Mouse (Mus musculus) embryonic fibroblast, embryonic 13.5 days (primary cell): ENCODE measurements at regions not wholly inside any gene's neighbourhood (a gene's known extent, or its start where the extent isn't known, plus 50 kb on each side); places are given as distances from the start of the nearest gene placed in this dataset.

ENCODE experiments used
- H3K27ac ChIP-seq: 2 replicates; pipeline ENCODE4 v1.5.1; 2012; ENCODE audit warnings: low read length, control low read depth, inconsistent platforms; ENCODE audit not compliant: insufficient read depth
- H3K4me1 ChIP-seq: 2 replicates; pipeline ENCODE4 v1.6.1; 2011; ENCODE audit warnings: low read length; ENCODE audit not compliant: control insufficient read depth, insufficient read depth
- H3K4me3 ChIP-seq: 2 replicates; pipeline ENCODE4 v1.5.1; 2011; ENCODE audit warnings: mild to moderate bottlenecking, control low read depth, low read length; ENCODE audit not compliant: insufficient read depth
- CTCF ChIP-seq: IDR thresholded peaks from 2 replicates; pipeline ENCODE4 v1.5.1; 2011; ENCODE audit warnings: mild to moderate bottlenecking, control low read depth, low read length, moderate library complexity, borderline replicate concordance; ENCODE audit not compliant: insufficient read depth
- POLR2A ChIP-seq: IDR thresholded peaks from 2 replicates; pipeline ENCODE4 v1.6.1; 2011; ENCODE audit warnings: low read depth, mild to moderate bottlenecking, control low read depth, low read length, moderate library complexity

DNA sequence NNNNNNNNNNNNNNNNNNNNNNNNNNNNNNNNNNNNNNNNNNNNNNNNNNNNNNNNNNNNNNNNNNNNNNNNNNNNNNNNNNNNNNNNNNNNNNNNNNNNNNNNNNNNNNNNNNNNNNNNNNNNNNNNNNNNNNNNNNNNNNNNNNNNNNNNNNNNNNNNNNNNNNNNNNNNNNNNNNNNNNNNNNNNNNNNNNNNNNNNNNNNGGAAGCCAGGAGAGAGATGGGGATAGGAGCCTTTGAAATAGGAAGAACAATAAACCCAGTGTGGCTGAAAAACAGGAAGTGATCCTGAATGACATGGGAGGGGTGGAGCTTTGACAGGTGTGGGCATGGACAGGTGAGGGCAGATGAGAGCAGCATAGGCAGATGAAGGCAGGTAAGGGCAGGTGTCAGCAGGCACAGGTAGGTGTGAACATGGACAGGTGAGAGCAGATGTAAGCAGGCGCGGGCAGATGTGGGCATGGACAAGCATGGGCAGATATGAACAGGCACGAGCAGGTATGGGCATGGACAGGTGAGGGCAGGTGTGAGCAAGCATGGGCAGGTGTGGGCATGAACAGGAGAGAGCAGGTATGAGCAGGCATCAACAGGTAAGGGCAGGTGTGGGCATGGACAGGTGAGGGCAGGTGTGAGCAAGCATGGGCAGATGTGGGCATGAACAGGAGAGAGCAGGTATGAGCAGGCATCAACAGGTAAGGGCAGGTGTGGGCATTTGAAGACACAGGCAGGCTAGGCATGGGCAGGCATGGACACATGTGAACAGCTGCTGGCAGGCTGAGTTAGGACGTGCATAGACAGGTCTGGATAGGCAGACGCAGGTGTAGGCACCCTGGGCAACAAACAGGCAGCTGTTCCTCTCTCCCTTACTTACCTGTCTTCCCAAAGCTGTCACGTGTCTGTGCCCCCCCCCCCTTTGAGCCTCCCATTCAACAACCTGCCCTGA lies 135.2 kb upstream of the Zmiz1 start:
- TF ChIP-seq CTCF (no peak), POLR2A (no peak)
- Histone ChIP-seq H3K27ac (no peak overlapping the region), H3K4me3 (no peak overlapping the region), H3K4me1 (0 out of 2 replicates have a peak, but pooled peaks cover 3% of the 10 kb centered on the region)

DNA sequence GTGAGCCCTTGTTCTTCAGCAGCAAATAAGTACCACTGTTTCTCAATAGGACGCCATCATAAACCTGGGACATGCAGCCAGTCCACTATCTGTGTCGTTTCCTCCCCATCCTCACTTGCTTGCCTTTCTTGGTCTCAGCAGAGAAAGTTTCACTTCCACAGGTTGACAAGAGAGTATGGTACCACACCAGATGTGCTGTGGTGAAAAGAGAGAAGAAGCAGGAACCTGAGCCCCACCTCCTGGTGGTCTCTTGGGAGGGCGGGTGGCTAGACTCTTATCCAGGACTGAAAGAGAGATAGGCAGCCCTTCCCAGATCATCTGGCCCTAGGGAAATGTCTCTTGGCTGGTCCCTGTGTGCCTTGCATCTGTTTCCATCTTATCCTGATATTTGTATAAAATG lies 133.1 kb upstream of the Zmiz1 start:
- Histone ChIP-seq H3K4me1 (0 out of 2 replicates have a peak, but pooled peaks cover 1% of the 10 kb centered on the region), H3K4me3 (no peak overlapping the region), H3K27ac (no peak overlapping the region)
- TF ChIP-seq POLR2A (no peak), CTCF (no peak)

GRCm38 (mm10) chr14:25328230-25328629 lies 130.8 kb upstream of the Zmiz1 start:
- H3K4me1 ChIP-seq = no peaks in the 10 kb centered on the region
- H3K27ac ChIP-seq = no peak overlapping the region
- no peak overlapping the region for H3K4me3 ChIP-seq
- TF ChIP-seq CTCF (no peak), POLR2A (no peak)

DNA sequence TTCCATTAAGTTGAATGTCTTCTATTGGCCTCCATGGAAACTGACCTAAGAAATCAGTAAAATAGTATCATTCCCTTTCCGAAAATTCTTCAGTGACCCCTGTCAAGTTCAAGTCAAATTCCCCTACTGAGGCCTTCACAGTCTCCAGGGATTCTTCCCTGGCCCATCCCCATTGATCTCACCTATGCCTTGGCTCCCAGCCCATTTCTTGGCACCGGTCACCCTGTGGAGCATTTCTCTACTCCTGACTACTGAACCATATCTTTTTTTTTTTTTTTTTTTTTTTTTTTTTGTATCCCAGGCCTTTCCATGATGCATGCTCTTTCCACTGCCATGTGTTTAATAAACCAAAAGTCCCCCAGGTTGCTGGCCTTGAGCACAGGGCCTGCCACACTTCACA lies 124.8 kb upstream of the Zmiz1 start:
- no peaks in the 10 kb centered on the region for H3K4me1 ChIP-seq
- no peak overlapping the region for H3K27ac ChIP-seq
- TF ChIP-seq CTCF = no peak
- TF ChIP-seq POLR2A = no peak
- no peak overlapping the region for H3K4me3 ChIP-seq

GRCm38 (mm10) chr14:25336875-25337274 lies 122.1 kb upstream of the Zmiz1 start:
- Histone ChIP-seq H3K4me3 (no peak overlapping the region), H3K4me1 (no peaks in the 10 kb centered on the region), H3K27ac (no peak overlapping the region)
- TF ChIP-seq POLR2A = no peak
- no peak for TF ChIP-seq CTCF

DNA sequence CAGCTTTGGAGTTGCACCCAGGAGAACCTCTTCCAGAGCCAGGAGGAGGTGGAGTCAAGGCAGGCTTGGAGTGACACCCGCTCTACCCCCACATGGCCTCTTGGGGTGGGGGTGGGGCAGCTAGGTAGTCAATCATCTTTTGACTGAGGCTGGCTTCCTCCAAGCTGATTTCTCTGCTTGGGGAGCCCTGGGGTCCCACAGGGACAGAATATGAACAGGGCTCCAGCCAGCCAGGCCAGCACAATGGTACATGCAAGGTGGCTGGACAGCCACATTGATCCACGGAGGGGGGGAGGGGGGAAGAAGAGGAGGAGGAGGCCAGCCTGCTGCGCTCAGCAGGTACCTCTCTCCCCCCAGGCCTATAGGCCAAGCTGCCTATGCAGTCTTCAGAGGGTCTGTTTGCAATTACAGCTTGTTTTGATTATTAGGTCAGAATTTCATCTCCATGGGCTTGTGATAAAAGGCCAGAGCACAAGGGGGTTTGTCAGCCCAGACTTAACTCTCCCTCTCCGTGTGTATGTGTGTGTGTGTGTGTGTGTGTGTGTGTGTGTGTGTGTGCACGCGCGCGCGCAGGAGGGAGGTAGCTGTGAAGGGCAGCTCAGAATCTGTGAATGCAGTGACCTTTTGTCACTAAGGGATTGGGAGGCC lies 120.5 kb upstream of the Zmiz1 start:
- Histone ChIP-seq H3K27ac (no peak overlapping the region), H3K4me3 (no peak overlapping the region), H3K4me1 (no peaks in the 10 kb centered on the region)
- TF ChIP-seq POLR2A = no peak
- TF ChIP-seq CTCF = no peak

GRCm38 (mm10) chr14:25340845-25341244 lies 118.1 kb upstream of the Zmiz1 start:
- TF ChIP-seq CTCF = no peak
- TF ChIP-seq POLR2A = no peak
- no peak overlapping the region for H3K4me3 ChIP-seq
- H3K27ac ChIP-seq = no peak overlapping the region
- no peaks in the 10 kb centered on the region for H3K4me1 ChIP-seq

DNA sequence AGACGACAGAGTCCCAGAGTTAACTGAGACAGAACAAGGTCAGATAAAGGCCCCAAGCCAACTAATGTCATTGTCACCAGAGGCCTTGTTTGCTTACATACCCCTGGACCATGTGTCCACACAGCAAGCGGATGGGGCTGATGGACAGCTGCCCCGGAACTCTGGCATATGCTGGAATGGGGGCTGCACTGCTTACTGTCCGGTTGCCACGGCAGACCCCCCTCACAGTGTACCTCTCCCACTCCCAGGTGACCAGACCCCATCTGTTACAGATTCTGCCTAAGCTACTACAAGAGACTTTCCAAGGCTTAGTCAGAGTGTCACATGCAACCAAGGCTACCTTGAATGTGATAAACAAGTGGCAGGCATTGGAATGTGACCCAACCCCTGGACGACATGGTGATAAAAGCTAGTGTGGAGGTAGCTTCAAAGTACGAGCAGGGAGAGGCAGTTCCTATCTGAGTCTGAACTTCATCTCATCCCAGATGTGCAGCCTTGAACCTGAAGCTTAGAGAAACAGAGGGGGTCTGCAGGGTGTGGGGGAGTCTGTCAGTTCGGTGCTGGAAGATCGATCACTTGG lies 117.0 kb upstream of the Zmiz1 start:
- no peak for TF ChIP-seq CTCF
- no peak for TF ChIP-seq POLR2A
- H3K4me3 ChIP-seq = no peak overlapping the region
- H3K27ac ChIP-seq = no peak overlapping the region
- H3K4me1 ChIP-seq = no peaks in the 10 kb centered on the region

DNA sequence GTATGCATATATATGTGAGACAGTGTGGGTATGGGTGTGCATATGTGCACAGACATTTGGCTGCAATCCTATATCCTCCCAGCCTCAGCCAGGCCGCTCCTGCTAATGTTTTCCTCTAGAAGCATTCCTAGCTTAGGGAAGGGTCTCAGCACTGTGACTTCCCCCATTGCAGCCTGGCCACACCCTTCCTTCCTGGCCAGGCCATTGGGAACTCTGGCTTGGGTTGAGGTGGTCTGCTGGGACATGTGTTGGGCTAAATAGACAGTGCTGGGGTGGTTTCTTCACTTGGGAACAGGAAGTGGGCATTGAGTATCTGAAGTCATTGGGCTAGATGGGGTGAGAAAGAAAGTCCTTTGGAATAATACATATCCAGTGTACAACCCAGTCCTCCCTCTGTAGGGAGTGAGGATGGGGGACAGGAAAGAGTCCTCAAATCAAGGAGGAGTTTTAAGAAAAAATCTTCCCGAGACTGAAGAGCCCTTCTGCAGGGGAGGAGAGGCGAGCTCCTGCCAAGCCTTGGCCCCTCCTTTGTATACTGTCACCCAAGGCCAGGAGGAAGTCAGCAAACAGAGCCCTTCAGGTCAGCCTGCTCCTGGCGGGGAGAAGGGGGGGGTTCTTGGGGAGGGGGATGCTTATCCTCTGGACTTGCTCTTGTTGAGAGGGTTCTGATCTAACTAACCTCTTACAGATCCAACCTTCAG lies 116.0 kb upstream of the Zmiz1 start:
- Histone ChIP-seq H3K27ac (no peak overlapping the region), H3K4me3 (no peak overlapping the region), H3K4me1 (no peaks in the 10 kb centered on the region)
- TF ChIP-seq CTCF (no peak), POLR2A (no peak)
